Mouse (Mus musculus) cerebellum, adult 9-10 months (tissue): ENCODE measurements around the gene Vmn2r39.
"Not testable (repeated sequence)": the region's sequence is repeated elsewhere in the genome, so short reads cannot be mapped to it uniquely, and the experiment has no call there.

Source experiments
- DNase-seq: peaks from one replicate; pipeline ENCODE4 v3.0.0; 2022

The Vmn2r39 gene

GRCm38 (mm10) chr7:9030698-9031097 is at the start of gene Vmn2r39:
Vmn2r39 (minus strand) TSS chr7:9030798.
- not testable (repeated sequence) for DNase-seq

GRCm38 (mm10) chr7:9065353-9065752 is 34.8 kb upstream of the Vmn2r39 start:
- DNase-seq = not testable (repeated sequence)
